Mouse (Mus musculus): Measurements from ENCODE around the gene Ino80b. TPM values are rescaled to one million over a fixed set of nuclear protein-coding genes. Genes with fewer than 3 reads are reported as not detected.

Ino80b gene
- polyA plus RNA-seq, 1 experiment from 2014 or later, result 20.8 TPM

- peaks cover 13% of the 10 kb centered on the region for H3K36me3 ChIP-seq (ENCODE audit: control insufficient read depth, insufficient read depth, low read length)
- H3K4me3 ChIP-seq (ENCODE audit: low read depth, low read length), result no peak overlapping the region
- no peaks in the 10 kb centered on the region for H3K9me3 ChIP-seq (ENCODE audit: control insufficient read depth, low read length)
- H3K27ac ChIP-seq (replicated peaks; ENCODE audit: low read depth, low read length), result no peak overlapping the region
- DNase-seq (ENCODE audit: low spot score), result no peak
- no peak for ATAC-seq (ENCODE audit: insufficient number of reproducible peaks, low FRiP score, low TSS enrichment, low read depth)
- WGBS, result 87% methylated on average over 11 of the region's 11 CpGs
- no peak overlapping the region for H3K9ac ChIP-seq (ENCODE audit: low read length)
- H3K4me2 ChIP-seq (ENCODE audit: low read depth, severe bottlenecking), result no peak overlapping the region
- H3K27me3 ChIP-seq (ENCODE audit: control insufficient read depth, insufficient read depth, low read length), result no peaks in the 10 kb centered on the region
- H3K4me1 ChIP-seq (ENCODE audit: control insufficient read depth, insufficient read depth, low read length), result peaks cover 22% of the 10 kb centered on the region
Observed at GRCm38 (mm10) chr6:83118369-83118768, 6.9 kb downstream of the Ino80b start.

- H3K4me3 ChIP-seq (ENCODE audit: low read depth, low read length), result no peak overlapping the region
- DNase-seq (ENCODE audit: low spot score), result no peak
- WGBS, result 92% methylated on average over 13 of the region's 13 CpGs
- peaks cover 13% of the 10 kb centered on the region for H3K36me3 ChIP-seq (ENCODE audit: control insufficient read depth, insufficient read depth, low read length)
- H3K9me3 ChIP-seq (ENCODE audit: control insufficient read depth, low read length), result no peaks in the 10 kb centered on the region
- ATAC-seq (ENCODE audit: insufficient number of reproducible peaks, low FRiP score, low TSS enrichment, low read depth), result no peak
- H3K4me2 ChIP-seq (ENCODE audit: low read depth, severe bottlenecking), result no peak overlapping the region
- H3K27ac ChIP-seq (replicated peaks; ENCODE audit: low read depth, low read length), result no peak overlapping the region
- peaks cover 15% of the 10 kb centered on the region for H3K4me1 ChIP-seq (ENCODE audit: control insufficient read depth, insufficient read depth, low read length)
- 0 out of 2 replicates have a peak overlapping the region, but pooled peaks have one; percentile 3 for H3K9ac ChIP-seq (ENCODE audit: low read length)
- no peaks in the 10 kb centered on the region for H3K27me3 ChIP-seq (ENCODE audit: control insufficient read depth, insufficient read depth, low read length)
Observed at GRCm38 (mm10) chr6:83117616-83118015, 7.6 kb downstream of the Ino80b start.

- Histone ChIP-seq H3K9ac (ENCODE audit: low read length) (no peak overlapping the region), H3K27me3 (ENCODE audit: control insufficient read depth, insufficient read depth, low read length) (no peaks in the 10 kb centered on the region), H3K27ac (replicated peaks; ENCODE audit: low read depth, low read length) (no peak overlapping the region), H3K4me2 (ENCODE audit: low read depth, severe bottlenecking) (no peak overlapping the region), H3K36me3 (ENCODE audit: control insufficient read depth, insufficient read depth, low read length) (peaks cover 13% of the 10 kb centered on the region), H3K9me3 (ENCODE audit: control insufficient read depth, low read length) (no peaks in the 10 kb centered on the region), H3K4me1 (ENCODE audit: control insufficient read depth, insufficient read depth, low read length) (peaks cover 14% of the 10 kb centered on the region; the same call in 1 of the 2 replicates), H3K4me3 (ENCODE audit: low read depth, low read length) (no peak overlapping the region)
- ATAC-seq (ENCODE audit: insufficient number of reproducible peaks, low FRiP score, low TSS enrichment, low read depth) (no peak), DNase-seq (ENCODE audit: low spot score) (no peak)
- 90% methylated on average over 4 of the region's 4 CpGs for WGBS
Observed at GRCm38 (mm10) chr6:83117165-83117438, 8.1 kb downstream of the Ino80b start.

GRCm38 (mm10) chr6:83116373-83117164 is 8.7 kb downstream of the Ino80b start:
- DNase-seq (ENCODE audit: low spot score), result no peak
- no peak for ATAC-seq (ENCODE audit: insufficient number of reproducible peaks, low FRiP score, low TSS enrichment, low read depth)
- H3K4me2 ChIP-seq (ENCODE audit: low read depth, severe bottlenecking), result peak overlapping the region; percentile 89
- H3K36me3 ChIP-seq (ENCODE audit: control insufficient read depth, insufficient read depth, low read length), result peaks cover 13% of the 10 kb centered on the region
- H3K9me3 ChIP-seq (ENCODE audit: control insufficient read depth, low read length), result no peaks in the 10 kb centered on the region
- H3K27me3 ChIP-seq (ENCODE audit: control insufficient read depth, insufficient read depth, low read length), result no peaks in the 10 kb centered on the region
- no peak overlapping the region for H3K27ac ChIP-seq (replicated peaks; ENCODE audit: low read depth, low read length)
- H3K4me3 ChIP-seq (ENCODE audit: low read depth, low read length), result peak overlapping the region; percentile 86
- H3K4me1 ChIP-seq (ENCODE audit: control insufficient read depth, insufficient read depth, low read length), result peaks cover 14% of the 10 kb centered on the region; the same call in 1 of the 2 replicates
- H3K9ac ChIP-seq (ENCODE audit: low read length), result peak overlapping the region; percentile 80; the same call in 1 of the 2 replicates
- WGBS, result 86% methylated on average over 11 of the region's 11 CpGs

- Histone ChIP-seq H3K4me2 (ENCODE audit: low read depth, severe bottlenecking) (peak overlapping the region; percentile 89), H3K9me3 (ENCODE audit: control insufficient read depth, low read length) (no peaks in the 10 kb centered on the region), H3K4me1 (ENCODE audit: control insufficient read depth, insufficient read depth, low read length) (peaks cover 14% of the 10 kb centered on the region; the same call in 1 of the 2 replicates), H3K9ac (ENCODE audit: low read length) (peak overlapping the region; percentile 80), H3K36me3 (ENCODE audit: control insufficient read depth, insufficient read depth, low read length) (peaks cover 13% of the 10 kb centered on the region), H3K27ac (replicated peaks; ENCODE audit: low read depth, low read length) (peak overlapping the region; percentile 70), H3K4me3 (ENCODE audit: low read depth, low read length) (peak overlapping the region; percentile 86), H3K27me3 (ENCODE audit: control insufficient read depth, insufficient read depth, low read length) (no peaks in the 10 kb centered on the region)
- WGBS, result 2% methylated on average over 39 of the region's 48 CpGs
- ATAC-seq (ENCODE audit: insufficient number of reproducible peaks, low FRiP score, low TSS enrichment, low read depth), result peak; percentile 27; the same call in 1 of the 2 replicates
- DNase-seq (ENCODE audit: low spot score), result no peak
Observed at GRCm38 (mm10) chr6:83115682-83116372, 9.4 kb downstream of the Ino80b start.

GRCm38 (mm10) chr6:83115011-83115671 is 10.1 kb downstream of the Ino80b start, which contains the start of gene Mogs:
Mogs (plus strand) TSS chr6:83115496.
- Histone ChIP-seq H3K27me3 (ENCODE audit: control insufficient read depth, insufficient read depth, low read length) (no peaks in the 10 kb centered on the region), H3K4me2 (ENCODE audit: low read depth, severe bottlenecking) (peak within 1 kb of the TSS; percentile 89), H3K9me3 (ENCODE audit: control insufficient read depth, low read length) (no peaks in the 10 kb centered on the region), H3K36me3 (ENCODE audit: control insufficient read depth, insufficient read depth, low read length) (peaks cover 14% of the 10 kb centered on the region), H3K4me1 (ENCODE audit: control insufficient read depth, insufficient read depth, low read length) (peaks cover 12% of the 10 kb centered on the region; the same call in 1 of the 2 replicates), H3K27ac (replicated peaks; ENCODE audit: low read depth, low read length) (peak within 1 kb of the TSS; percentile 70), H3K4me3 (ENCODE audit: low read depth, low read length) (peak within 1 kb of the TSS; percentile 86), H3K9ac (ENCODE audit: low read length) (peak within 1 kb of the TSS; percentile 80)
- under 1% methylated on average over 44 of the region's 58 CpGs for WGBS
- ATAC-seq (ENCODE audit: insufficient number of reproducible peaks, low FRiP score, low TSS enrichment, low read depth) (peak; percentile 81), DNase-seq (ENCODE audit: low spot score) (peak; percentile 95)

- H3K36me3 ChIP-seq (ENCODE audit: control insufficient read depth, insufficient read depth, low read length), result peaks cover 2% of the 10 kb centered on the region; the same call in 1 of the 2 replicates
- no peak for ATAC-seq (ENCODE audit: insufficient number of reproducible peaks, low FRiP score, low TSS enrichment, low read depth)
- no peak overlapping the region for H3K9ac ChIP-seq (ENCODE audit: low read length)
Observed at GRCm38 (mm10) chr6:83111510-83112136, 13.6 kb downstream of the Ino80b start.

More at GRCm38 (mm10) chr6:83111510-83112136, 13.6 kb downstream of the Ino80b start:
- peaks cover 11% of the 10 kb centered on the region; the same call in 1 of the 2 replicates for H3K4me1 ChIP-seq (ENCODE audit: control insufficient read depth, insufficient read depth, low read length)
- H3K4me3 ChIP-seq (ENCODE audit: low read depth, low read length), result no peak overlapping the region
- DNase-seq (ENCODE audit: low spot score), result no peak
- H3K4me2 ChIP-seq (ENCODE audit: low read depth, severe bottlenecking), result no peak overlapping the region
- no peaks in the 10 kb centered on the region for H3K9me3 ChIP-seq (ENCODE audit: control insufficient read depth, low read length)
- H3K27ac ChIP-seq (replicated peaks; ENCODE audit: low read depth, low read length), result no peak overlapping the region
- no peaks in the 10 kb centered on the region for H3K27me3 ChIP-seq (ENCODE audit: control insufficient read depth, insufficient read depth, low read length)
- 93% methylated on average over 4 of the region's 4 CpGs for WGBS

Data from limb, embryonic 11.5 days (tissue).